Mouse (Mus musculus) ES-Bruce4 (cell line): ENCODE results near the gene Defb41. TPM values are rescaled to one million over a fixed set of nuclear protein-coding genes. Genes with fewer than 3 reads are reported as not detected.

Experiments used
- H3K27ac ChIP-seq: 2 replicates; pipeline ENCODE4 v1.5.1; 2012; ENCODE audit warnings: low read length, inconsistent platforms; ENCODE audit not compliant: insufficient read depth
- H3K27me3 ChIP-seq: 2 replicates; pipeline ENCODE4 v1.6.1; 2012; ENCODE audit warnings: mild to moderate bottlenecking, low read length, inconsistent platforms; ENCODE audit not compliant: control insufficient read depth, poor library complexity, insufficient read depth, severe bottlenecking
- H3K36me3 ChIP-seq: 2 replicates; pipeline ENCODE4 v1.6.1; 2012; ENCODE audit warnings: inconsistent platforms, mild to moderate bottlenecking, low read length, moderate library complexity; ENCODE audit not compliant: control insufficient read depth, poor library complexity, insufficient read depth, severe bottlenecking
- H3K4me1 ChIP-seq: one replicate; pipeline ENCODE4 v1.8.1; 2011; ENCODE audit warnings: low read length; ENCODE audit not compliant: control insufficient read depth, insufficient read depth
- H3K4me3 ChIP-seq: 2 replicates; pipeline ENCODE4 v1.5.1; 2011; ENCODE audit warnings: low read depth, mild to moderate bottlenecking, low read length
- H3K9ac ChIP-seq: 2 replicates; pipeline ENCODE4 v1.6.1; 2012; ENCODE audit warnings: low read depth, mild to moderate bottlenecking, inconsistent platforms; ENCODE audit not compliant: poor library complexity, severe bottlenecking
- H3K9me3 ChIP-seq: replicated peaks from 2 replicates; pipeline ENCODE4 v1.6.1; 2012; ENCODE audit warnings: mild to moderate bottlenecking, low read length, inconsistent platforms; ENCODE audit not compliant: control insufficient read depth, poor library complexity, insufficient read depth, severe bottlenecking
- CTCF ChIP-seq: IDR thresholded peaks from one replicate; pipeline ENCODE4 v1.8.1; 2011; ENCODE audit warnings: low read depth, low read length
- EP300 ChIP-seq: IDR thresholded peaks from 2 replicates; pipeline ENCODE4 v1.6.1; 2011; ENCODE audit warnings: low read depth, low read length; ENCODE audit not compliant: insufficient read depth
- POLR2A ChIP-seq: IDR thresholded peaks from one replicate; pipeline ENCODE4 v1.8.1; 2011; ENCODE audit warnings: low read length; ENCODE audit not compliant: insufficient read depth
- polyA plus RNA-seq: library from polyadenylated mRNA; stranded (reverse); fragments of >200 nt; gene quantifications from 2 replicates; pipeline ENCODE4 v1.2.4, GENCODE M21; 2011; ENCODE audit warnings: low read depth; ENCODE audit not compliant: missing spikeins, insufficient read depth, insufficient read length

Gene Defb41
- not detected in 2 replicates for polyA plus RNA-seq

DNA sequence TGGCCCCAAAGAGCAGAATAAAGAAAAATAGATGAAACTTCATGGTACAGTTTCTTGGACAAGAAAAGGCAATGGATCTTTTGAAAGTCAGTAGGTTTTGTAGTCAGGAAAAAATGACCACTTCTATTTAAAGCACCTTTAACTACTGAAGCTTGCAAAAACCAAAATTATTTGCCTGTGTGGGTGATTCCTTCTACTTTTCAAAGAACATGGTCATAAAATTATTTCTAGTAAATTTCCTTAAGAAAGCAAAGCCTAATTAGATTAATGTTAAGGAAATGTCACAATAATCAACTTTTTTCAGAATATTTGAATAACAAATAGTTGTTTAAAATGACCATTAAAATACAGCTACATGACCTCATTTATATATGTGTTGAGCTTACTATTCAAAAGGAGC lies at the start of gene Defb41:
TSS of gene Defb41 (minus strand) at position 101 of the 400 bp plus-strand sequence.
- no peak for TF ChIP-seq CTCF
- Histone ChIP-seq H3K9ac (no peak within 1 kb of the TSS), H3K36me3 (no peaks in the 10 kb centered on the region), H3K4me3 (no peak within 1 kb of the TSS), H3K4me1 (no peaks in the 10 kb centered on the region), H3K27me3 (no peaks in the 10 kb centered on the region), H3K27ac (no peak within 1 kb of the TSS), H3K9me3 (peaks cover 7% of the 10 kb centered on the region; the same call in 1 of the 2 replicates)

GRCm38 (mm10) chr1:18308474-18308829 lies 43.5 kb upstream of the Defb41 start:
- TF ChIP-seq POLR2A = no peak
- TF ChIP-seq EP300 = no peak
- TF ChIP-seq CTCF = no peak
- Histone ChIP-seq H3K27me3 (no peaks in the 10 kb centered on the region), H3K4me3 (no peak overlapping the region)

GRCm38 (mm10) chr1:18307545-18308473 lies 42.9 kb upstream of the Defb41 start:
- no peaks in the 10 kb centered on the region for H3K4me1 ChIP-seq
- H3K9ac ChIP-seq = no peak overlapping the region
- H3K36me3 ChIP-seq = no peaks in the 10 kb centered on the region
- H3K27me3 ChIP-seq = no peaks in the 10 kb centered on the region
- no peak overlapping the region for H3K27ac ChIP-seq
- no peak overlapping the region for H3K4me3 ChIP-seq
- H3K9me3 ChIP-seq = no peaks in the 10 kb centered on the region
- TF ChIP-seq CTCF = no peak

More at GRCm38 (mm10) chr1:18308474-18308829, 43.5 kb upstream of the Defb41 start:
- H3K9me3 ChIP-seq = no peaks in the 10 kb centered on the region
- H3K4me1 ChIP-seq = no peaks in the 10 kb centered on the region
- H3K9ac ChIP-seq = no peak overlapping the region
- no peaks in the 10 kb centered on the region for H3K36me3 ChIP-seq
- H3K27ac ChIP-seq = no peak overlapping the region

GRCm38 (mm10) chr1:18292515-18292914 lies 27.6 kb upstream of the Defb41 start:
- TF ChIP-seq EP300 (no peak), POLR2A (no peak), CTCF (no peak)
- Histone ChIP-seq H3K9me3 (no peaks in the 10 kb centered on the region), H3K27ac (no peak overlapping the region), H3K27me3 (no peaks in the 10 kb centered on the region), H3K9ac (no peak overlapping the region), H3K4me1 (no peaks in the 10 kb centered on the region), H3K36me3 (no peaks in the 10 kb centered on the region), H3K4me3 (no peak overlapping the region)

- Histone ChIP-seq H3K4me3 (no peak overlapping the region), H3K9me3 (no peaks in the 10 kb centered on the region)
These were observed 23.9 kb upstream of the Defb41 start for GRCm38 (mm10) chr1:18288860-18289259.

DNA sequence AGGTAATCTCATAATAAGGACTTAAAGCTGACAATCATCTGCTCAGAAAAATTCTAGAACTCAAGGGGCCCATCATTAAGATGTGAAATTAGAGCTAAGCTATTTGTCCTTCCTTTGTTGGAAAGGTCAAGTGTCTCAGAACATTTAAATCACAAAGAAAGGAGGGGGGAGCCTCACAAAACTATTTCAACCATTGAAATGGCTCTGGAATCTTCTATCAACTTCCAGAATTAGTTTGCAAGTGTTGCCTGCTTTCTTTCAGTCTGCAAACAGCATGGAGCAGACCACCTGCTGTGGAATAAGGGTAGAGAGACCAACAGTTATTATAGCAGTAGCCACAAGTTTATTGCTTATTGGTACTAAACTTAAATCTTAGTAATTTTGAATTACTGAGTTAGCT lies 22.4 kb upstream of the Defb41 start:
- Histone ChIP-seq H3K4me3 (no peak overlapping the region), H3K9ac (no peak overlapping the region), H3K4me1 (no peaks in the 10 kb centered on the region), H3K9me3 (peaks cover under 1% of the 10 kb centered on the region; the same call in 1 of the 2 replicates), H3K27me3 (no peaks in the 10 kb centered on the region), H3K36me3 (no peaks in the 10 kb centered on the region), H3K27ac (no peak overlapping the region)
- TF ChIP-seq CTCF = no peak
- no peak for TF ChIP-seq EP300
- no peak for TF ChIP-seq POLR2A

More at GRCm38 (mm10) chr1:18288860-18289259, 23.9 kb upstream of the Defb41 start:
- no peaks in the 10 kb centered on the region for H3K27me3 ChIP-seq
- H3K9ac ChIP-seq = no peak overlapping the region
- TF ChIP-seq EP300 (no peak), CTCF (no peak), POLR2A (no peak)
- no peaks in the 10 kb centered on the region for H3K4me1 ChIP-seq
- no peaks in the 10 kb centered on the region for H3K36me3 ChIP-seq
- H3K27ac ChIP-seq = no peak overlapping the region
